Mouse (Mus musculus) urinary bladder, adult 2 months (tissue): Measurements from ENCODE around the gene Brd7. TPM values are rescaled to one million over a fixed set of nuclear protein-coding genes. Genes with fewer than 3 reads are reported as not detected.

ENCODE experiments used
- DNase-seq: peaks from one replicate; pipeline ENCODE4 v3.0.0; 2022; ENCODE audit warnings: low spot score
- polyA plus RNA-seq: library from polyadenylated mRNA; depleted of rRNA; stranded (reverse); fragments of >200 nt; gene quantifications from 2 replicates; pipeline ENCODE4 v1.2.3, GENCODE M21; 2012; rRNA removed

Brd7 gene
- 45.6 and 46.4 TPM in 2 replicates for polyA plus RNA-seq

DNA sequence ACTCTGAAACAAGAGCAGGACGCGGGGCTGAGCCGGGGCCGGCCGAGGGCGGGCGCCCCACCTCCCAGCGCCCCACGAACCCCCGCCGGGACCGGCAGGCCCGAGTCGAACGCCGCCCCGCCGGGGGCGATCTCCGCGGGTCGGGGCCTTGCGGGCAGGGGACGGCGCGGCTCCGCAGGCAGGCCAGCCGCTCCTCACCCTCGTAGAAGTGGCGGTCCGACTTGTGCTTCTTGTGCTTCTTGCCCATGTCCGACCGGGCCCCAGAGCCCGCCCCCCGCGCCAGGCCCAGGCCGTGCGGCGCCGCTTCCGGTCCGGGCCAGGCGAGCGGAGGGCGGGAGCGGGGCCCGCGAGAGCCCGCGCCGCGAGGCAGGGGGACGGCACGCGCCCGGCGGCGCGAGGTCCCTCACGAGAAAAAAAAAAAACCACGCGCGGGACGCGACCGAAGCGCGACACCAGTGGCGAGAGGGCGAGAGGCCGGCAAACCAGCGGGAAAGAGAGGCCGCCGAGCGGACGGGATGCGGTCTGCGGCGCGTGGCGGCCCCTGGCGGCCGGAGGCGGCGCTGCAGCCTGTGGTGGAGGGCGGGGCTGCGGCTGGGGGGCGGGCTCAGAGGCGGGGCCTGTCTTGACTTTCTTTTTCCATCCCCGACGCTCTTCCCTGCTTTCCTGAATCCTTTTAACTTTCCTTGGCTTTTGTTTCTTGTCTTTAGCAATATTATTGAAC, at the start of gene Brd7:
Brd7 (minus strand) TSS at position 487 of the 721 bp plus-strand sequence.
- peak; percentile 90 for DNase-seq

- no peak for DNase-seq
Observed at GRCm38 (mm10) chr8:88411461-88411860, 49.5 kb upstream of the Brd7 start.

GRCm38 (mm10) chr8:88409401-88409940, 47.5 kb upstream of the Brd7 start:
- DNase-seq = no peak

- DNase-seq = no peak
Observed at GRCm38 (mm10) chr8:88407716-88408115, 45.7 kb upstream of the Brd7 start.

DNA sequence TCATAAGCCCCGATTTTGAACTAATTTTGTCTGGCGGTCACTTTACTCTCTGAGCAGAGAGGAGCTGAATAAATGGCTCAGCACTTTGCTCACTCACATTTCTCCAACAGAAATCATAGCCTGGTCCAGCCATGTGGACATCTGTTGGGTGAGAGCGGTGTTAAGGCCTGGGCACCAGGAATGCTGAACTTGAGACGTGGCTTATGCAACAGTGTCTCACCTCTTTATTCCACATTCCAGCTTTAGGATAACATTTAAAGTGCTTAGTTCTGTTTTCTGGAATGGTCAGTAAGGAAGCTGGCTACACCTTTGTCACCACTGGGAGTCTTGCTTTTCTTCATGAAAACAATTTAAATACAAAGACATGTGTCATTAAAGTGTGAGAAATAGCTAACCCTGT, 36.1 kb upstream of the Brd7 start:
- no peak for DNase-seq

DNA sequence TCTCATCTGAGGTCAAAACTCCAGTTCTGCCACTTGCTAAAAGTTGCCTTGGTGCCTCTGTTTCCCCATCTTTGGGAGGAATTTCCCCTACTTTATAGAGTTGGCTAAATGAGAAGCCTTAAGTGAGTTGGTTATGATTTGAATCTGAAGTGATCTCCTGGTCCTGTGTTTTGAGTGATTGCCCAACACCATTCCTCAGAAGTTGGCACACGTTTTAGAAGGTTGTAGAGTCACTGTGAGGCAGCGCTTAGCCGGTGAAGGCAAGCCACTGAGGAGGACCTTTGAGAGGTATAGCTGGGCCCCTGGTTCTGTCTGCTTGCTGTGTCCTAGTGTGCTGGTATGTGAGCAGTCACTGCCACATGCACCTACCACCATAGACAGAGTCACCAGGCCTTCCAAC, 31.3 kb upstream of the Brd7 start:
- DNase-seq = no peak

DNA sequence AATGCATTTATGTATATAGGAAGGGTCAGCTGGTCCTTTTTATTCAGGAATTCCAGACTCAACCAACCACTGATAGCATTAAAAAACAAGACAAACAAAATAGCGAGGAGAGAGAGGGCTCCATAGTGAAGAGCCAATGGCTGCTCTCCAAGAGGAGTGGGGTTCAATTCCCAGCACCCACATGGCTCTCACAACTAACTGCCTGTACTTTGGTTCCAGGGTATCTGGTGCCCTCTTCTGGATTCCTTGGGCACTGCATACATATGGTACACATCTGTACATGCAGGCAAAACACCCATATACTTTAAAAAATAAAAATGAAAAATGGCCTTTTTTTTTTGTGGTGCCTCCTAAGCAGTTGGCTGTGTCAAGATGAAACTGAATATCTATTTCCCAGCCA, 28.8 kb upstream of the Brd7 start:
- DNase-seq = no peak

GRCm38 (mm10) chr8:88388691-88389239, 26.8 kb upstream of the Brd7 start:
- DNase-seq = no peak

DNA sequence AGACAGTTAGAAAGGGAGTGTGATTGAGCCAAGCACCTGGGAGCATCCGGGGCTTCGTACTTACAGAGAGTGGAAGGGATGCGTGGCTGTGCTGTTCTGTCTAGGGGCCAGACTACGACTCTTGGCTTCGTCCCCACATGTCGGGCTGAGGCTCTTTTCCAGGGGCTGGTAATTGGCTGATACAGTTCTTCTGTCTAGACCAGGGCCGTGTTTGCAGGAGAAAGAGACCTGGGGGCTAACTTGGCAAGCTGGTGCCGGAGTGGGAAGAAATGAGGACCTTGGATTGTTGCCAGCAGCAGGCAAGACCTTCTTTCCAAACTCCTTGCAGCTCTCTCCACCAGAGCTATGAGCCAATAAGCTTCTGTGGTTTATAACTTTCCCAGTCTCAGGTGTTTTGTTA, 25.9 kb upstream of the Brd7 start:
- no peak for DNase-seq

GRCm38 (mm10) chr8:88383164-88383556, 21.2 kb upstream of the Brd7 start:
- DNase-seq = no peak

GRCm38 (mm10) chr8:88382311-88383163, 20.5 kb upstream of the Brd7 start:
- DNase-seq = no peak

DNA sequence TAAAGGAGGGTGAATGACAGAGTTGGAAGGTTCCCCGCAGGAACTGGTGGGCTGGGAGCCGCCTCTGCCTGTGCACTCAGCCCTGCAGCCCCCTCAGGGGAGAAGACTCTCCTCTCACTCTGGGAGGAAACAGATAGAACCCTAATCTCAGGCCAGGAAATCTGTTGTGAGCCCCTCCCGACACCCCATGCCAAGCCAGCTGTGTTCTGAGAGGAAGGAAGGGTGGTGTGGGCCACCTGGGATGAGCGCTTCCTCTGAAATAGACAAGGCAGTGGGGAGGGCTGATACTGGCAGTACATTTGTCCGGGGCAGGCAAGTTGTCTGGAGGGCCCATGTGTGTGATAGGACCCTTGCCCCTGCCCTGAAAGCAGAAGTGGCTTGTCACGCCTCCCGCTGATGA, 18.5 kb upstream of the Brd7 start:
- DNase-seq = no peak

- no peak for DNase-seq
Observed at GRCm38 (mm10) chr8:88376836-88377582, 15.0 kb upstream of the Brd7 start.

GRCm38 (mm10) chr8:88371522-88371921, 9.5 kb upstream of the Brd7 start:
- no peak for DNase-seq

DNA sequence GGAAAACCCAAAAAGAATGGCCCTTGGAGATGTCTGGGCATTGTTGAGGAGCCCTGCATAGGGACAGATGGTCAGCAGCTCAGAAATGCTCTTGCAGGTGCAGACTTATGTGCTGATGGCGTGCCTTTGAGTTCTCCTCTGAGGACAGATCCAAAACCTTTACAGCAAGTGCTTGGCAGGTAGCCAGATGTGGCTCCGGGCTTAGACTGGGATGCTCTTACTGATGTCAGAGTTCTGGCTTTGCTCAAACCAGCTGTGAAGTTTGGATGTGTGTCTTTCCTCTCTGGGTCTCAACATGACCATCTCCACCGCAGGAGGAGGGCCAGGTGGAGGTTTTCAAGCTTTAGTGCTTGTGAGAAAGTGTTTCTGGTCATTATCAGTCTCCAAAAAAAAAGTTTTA, 7.8 kb upstream of the Brd7 start:
- no peak for DNase-seq

DNA sequence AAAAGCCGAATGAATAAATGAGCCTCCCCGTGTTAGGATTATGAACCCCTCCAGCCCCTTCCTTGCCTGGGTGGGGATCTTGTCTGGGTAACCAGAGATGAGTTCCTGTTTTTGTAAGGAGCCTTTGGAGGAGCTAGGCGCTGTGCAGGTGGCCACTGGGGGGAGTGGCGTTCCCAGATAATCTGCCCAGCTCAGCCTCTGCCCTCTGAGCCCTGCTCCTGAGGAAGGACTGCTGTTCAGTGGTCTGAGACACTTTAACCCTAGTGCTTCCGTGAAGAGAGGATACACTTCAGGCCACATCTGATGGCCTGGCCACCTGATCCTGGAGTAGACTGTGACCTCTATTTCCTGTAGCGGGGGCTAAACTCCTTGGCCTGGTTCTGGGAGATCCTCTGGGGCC, 7.2 kb upstream of the Brd7 start:
- no peak for DNase-seq

GRCm38 (mm10) chr8:88362446-88363150, 604 bp upstream of the Brd7 start:
- no peak for DNase-seq

- peak; percentile 25 for DNase-seq
Observed at GRCm38 (mm10) chr8:88361044-88361707, 818 bp downstream of the Brd7 start.

DNA sequence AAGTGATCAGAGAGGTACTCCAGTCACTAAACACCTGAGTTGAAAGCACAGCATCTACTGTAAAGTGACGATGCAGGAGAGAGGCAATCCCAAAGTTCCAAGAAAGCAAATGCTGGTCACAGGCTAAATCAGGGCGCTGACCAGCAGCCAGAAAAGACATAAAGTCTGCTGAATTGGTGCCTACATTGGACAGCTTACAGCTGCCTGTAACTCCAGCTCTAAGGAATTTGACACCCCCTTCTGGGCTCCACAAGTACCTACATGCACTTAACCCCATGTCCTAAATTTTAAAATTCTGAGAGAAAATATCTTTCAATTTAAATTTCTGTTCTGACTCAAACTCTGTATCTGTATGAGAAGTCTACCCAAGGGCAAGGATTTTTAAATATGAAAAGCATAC, 2.0 kb downstream of the Brd7 start:
- DNase-seq = no peak

GRCm38 (mm10) chr8:88357946-88358345, 4.0 kb downstream of the Brd7 start:
- DNase-seq = no peak
